Mouse (Mus musculus) c-Kit-positive CD71-positive TER-119-positive erythroid progenitor cells, embryonic 14.5 days (primary cell): Measurements from ENCODE around the gene Ubl4b.

Experiments used
- DNase-seq: peaks from one replicate; pipeline ENCODE4 v3.0.0-alpha.2; 2013; ENCODE audit warnings: low spot score

The Ubl4b gene

DNA sequence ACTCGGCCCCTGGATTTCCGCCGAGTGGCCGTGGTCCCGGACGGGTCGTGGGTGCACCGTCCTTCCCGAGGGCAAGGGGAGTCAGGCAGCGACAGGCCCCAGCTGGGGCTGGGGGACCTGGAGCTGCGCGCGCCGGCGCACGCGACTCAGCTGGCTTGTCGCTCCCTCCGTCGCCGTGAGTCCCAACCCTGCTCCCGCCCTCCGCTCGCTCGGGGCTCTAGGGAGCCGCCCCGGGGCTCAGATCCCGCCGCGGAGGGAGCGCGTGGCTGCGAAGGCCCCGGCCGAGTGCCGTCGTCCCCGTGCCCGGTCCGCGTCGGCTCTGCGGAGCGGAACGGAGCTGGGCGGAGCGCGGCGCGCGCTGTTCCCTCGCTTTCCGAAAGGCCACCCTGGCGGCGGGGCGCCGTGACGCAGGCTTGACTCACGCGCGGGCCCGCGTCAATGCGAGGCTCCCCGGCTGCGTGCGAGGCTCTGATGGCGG lies 37.2 kb downstream of the Ubl4b start, which contains the start of gene Slc6a17:
Gene Slc6a17 (minus strand): TSS at position 388 of the 478 bp plus-strand sequence.
- no peak for DNase-seq

- DNase-seq, result no peak
These were observed 37.9 kb downstream of the Ubl4b start for GRCm38 (mm10) chr3:107516776-107517630.

DNA sequence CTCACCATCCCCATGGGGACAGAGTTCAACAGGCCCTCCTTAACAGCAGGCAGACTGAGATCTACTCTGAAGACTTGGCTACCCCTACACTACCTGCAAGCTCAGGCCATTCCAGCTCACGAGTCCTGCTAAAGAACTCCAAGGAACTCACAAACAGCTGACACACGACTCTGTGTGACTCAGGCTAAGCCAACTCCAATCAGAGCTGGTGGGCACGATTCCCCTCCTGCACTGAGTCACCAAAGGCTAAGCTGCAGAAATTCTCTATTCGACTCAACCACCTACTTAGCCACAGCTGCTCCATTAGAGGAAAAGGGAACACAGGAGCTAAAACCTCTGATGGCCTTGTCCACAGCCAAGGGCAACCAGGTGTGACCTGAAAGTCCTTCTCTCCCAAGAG lies 38.9 kb downstream of the Ubl4b start:
- no peak for DNase-seq

DNA sequence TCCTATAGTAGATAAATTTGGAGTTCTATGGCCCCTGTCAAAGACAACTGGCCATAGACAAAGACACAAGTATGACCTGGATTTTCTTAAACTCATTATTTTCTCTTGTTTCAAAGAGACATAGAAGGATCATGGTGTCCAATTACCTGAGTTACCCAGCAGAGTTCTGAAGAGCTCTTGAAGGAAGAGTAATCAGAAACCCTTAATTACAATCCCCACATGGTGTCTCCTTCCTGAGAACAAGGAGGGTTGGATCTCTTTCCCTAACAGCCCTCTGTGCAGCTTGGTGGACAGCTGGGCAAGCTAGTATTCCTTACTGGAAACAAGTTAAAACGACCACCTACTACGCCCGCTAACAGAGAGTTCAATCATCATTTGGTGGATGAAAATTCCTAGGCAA lies 43.5 kb downstream of the Ubl4b start:
- no peak for DNase-seq

DNA sequence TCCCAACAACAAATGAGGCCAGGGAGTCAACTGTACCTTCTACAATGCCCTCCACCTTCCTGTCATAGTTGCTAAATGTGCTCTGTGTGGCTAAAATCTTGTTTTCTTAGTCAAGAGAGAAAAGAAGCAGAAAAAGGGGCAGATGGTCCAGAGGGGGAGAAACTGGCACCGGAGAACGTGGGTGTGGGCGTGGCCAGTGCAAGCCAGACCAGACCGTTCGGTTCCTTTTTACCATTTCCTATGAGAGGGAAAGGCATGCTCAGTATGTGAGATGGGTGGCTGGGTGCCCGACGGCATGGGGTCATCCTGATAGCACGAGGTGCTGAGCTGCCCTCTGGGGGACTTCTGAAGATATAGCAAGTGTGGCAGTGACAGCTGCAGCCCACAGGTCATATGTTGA lies 46.2 kb downstream of the Ubl4b start:
- DNase-seq, result no peak

DNA sequence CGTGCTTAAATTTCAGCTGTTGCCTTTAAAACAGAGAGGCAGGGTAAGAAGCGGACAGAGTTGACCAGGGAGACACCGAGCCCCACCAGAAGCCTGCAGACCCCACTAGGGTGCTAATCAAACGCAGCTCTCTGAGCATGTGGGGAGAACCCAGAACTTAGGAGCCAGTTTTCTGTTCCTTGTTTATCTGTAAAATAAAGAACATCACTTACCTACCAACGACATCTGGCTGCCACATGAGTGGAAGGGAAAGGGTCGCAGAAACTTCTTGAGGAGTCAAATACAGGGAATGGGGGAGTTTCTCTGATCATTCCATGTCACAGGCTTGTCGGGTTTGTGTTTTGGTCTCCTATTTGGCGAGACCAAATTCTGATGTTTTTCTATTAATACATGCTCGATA lies 46.9 kb downstream of the Ubl4b start:
- DNase-seq, result no peak

- no peak for DNase-seq
These were observed 48.3 kb downstream of the Ubl4b start for GRCm38 (mm10) chr3:107506531-107506930.

GRCm38 (mm10) chr3:107505464-107506367 lies 49.2 kb downstream of the Ubl4b start:
- no peak for DNase-seq

- no peak for DNase-seq
These were observed 50.3 kb downstream of the Ubl4b start for GRCm38 (mm10) chr3:107504542-107504941.

DNA sequence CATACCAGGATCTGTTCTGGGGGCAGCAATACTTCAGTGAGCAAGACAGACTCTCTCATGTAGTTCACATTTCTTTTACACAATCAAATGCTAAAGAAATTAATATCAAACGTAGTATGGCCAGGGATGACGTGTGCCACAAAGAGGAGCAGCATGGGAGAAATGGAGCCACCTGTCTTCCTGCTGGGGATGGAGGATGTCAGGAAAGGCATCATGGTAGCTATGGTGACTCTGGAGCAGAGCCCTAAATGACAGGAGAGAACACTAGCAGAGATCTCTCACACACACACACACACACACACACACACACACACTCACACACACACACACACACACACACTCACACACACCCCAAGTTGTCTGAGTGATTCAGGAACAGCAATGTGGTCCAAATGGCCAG lies 51.2 kb downstream of the Ubl4b start:
- DNase-seq, result no peak
